Mouse (Mus musculus) cerebellum, adult 11 months (tissue): Measurements from ENCODE around the gene Haus8.
"Not testable (repeated sequence)": the region's sequence is repeated elsewhere in the genome, so short reads cannot be mapped to it uniquely, and the experiment has no call there.

Experiments used
- DNase-seq: peaks from one replicate; pipeline ENCODE4 v3.0.0; 2022

Gene Haus8

DNA sequence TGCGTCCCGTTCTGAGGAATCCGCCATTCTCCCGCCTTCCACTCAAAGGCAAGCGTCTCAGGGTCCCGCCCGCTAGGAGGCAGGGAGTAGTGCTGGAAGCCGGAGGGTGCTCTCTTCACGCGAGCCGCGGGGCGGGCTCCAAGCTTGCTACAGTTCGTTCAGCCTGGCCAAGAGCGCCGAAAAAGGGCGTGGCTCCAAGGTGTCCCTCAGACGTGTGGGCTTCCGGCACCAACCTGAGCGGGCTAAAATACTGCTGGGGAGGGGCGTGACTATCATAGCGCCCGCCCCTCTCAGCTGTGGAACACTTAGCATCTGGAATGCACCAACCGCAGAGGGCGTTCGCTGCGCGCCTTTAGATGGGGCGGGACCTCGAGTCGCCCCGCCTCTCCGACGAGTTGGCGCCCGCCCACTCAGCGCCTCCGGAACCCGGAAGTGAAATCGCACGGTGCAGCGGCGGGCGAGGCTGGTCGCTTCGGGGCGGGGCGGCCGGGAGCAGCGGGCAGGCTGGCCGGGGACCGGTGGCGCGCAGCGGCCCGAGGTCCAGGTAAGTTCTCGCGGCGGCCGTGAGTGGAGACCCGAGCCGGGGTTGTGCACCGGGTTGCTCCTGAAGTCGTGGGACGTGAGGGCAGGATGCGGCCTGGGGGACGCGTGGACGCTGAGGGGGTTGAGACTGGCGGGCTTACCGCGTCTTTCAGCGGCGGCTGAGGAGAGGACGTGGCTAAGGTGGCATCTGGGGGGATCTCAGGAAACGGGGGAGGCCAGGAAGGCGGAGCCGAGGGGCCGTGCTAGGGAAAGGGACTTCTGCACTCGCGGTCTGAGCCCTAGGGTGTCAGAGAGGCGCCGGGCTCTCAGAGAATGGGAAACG, at the start of gene Haus8, which contains the start of gene Myo9b:
Haus8 (minus strand) TSS at position 649 of the 865 bp plus-strand sequence.
Myo9b (plus strand) TSS at position 429 of the 865 bp plus-strand sequence.
- peak; percentile 91 for DNase-seq

DNA sequence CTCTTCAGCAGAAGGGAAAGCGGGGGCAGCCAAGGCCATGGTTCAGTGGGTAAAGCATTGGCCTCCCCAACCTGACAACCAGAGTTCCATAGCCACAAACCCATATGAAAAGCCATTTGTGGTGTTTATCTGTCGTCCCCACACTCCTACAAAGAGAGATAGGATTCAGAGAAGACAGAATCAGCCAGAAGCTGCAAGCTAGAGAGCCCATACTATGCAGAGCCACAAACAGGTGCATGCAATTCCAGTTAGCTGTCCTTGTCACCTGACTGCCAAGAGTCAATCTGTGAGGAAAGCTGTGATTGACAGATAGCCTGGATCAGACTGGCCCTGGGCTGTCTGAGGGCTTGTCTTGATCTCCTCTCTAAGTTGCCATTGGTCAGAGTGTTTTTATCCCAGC, 47.0 kb upstream of the Haus8 start:
- DNase-seq = not testable (repeated sequence)

DNA sequence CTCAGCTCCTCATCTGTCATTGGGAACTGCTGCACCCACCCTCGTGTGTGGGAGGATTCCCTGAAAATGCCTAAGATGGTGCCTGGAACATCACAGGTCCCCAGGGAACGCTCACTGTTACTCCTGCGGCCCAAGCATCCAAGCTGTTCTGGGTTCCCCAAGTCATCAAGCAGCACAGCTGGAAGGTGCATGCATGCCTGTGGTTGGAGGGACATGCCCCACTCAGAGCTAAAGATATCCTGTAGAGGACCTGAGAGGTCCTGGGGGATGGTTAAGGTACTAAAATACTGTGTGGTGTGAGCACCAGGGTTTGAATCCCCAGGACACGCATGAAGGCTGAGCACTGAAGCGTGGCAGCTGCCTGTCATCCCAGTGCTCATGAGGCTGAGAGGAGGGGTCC, 45.9 kb upstream of the Haus8 start:
- DNase-seq = not testable (repeated sequence)

DNA sequence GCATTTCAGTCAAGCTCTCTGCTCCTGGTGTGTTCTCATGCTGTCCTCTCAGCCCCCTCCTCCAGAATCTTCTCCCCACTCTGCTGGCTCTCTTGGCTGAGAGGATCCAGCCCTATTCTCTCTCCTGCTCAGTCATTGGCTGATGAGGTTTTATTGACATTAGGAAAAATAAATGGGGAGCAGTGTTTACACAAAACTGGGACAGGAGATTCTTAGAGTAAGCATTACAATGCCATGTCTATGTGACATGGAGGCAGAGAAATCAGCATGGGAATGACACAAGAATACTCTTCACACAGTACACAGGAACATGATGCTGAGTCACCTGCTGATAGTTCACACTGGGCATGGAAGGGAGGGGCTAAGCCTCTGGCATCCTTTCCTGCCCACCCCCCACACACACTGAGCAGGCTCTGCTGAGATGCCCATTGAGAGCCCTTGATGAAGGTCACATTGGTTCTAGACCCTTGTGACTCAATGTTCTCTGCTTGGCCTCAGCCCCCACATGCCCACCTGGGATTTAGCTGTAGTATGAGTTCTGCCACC, 43.8 kb upstream of the Haus8 start:
- DNase-seq = no peak

DNA sequence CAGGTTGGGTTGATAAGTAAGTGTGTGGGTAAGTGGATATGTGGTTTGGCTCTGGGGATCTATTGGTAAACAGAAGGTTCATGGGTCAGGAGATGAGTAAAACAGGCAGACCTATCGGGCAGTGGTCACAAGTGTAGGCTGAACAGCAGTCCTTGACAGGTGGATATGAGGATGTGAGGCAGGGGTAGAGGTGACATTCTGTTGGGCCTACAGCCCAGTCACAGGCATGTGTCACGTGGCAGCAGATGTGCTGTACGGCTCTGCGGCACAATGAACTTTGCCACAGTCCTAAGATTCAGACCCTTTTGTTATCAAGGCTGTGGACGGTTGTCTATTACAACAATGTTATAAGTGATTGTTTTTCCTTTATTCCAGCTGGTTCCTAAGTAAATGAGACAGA, 43.2 kb upstream of the Haus8 start:
- no peak for DNase-seq

DNA sequence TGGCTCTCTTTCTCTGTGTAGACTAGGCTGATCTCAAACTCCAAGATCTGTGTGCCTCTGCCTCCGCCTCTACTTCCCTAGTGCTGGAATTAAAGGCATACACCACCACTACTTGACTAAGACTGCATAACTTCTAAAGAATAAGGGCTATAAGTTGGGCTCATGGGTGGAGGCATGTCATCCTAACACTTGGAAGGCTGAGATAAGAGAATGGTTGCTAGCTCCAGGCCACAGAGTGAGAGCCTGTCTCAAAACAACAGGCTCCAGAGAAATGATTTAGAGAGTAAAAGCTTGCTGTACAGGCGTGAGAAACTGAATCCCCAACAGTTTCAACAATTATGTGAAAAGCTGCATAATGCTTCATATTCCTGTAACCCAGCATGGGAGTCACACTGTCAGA, 41.2 kb upstream of the Haus8 start:
- DNase-seq = no peak

DNA sequence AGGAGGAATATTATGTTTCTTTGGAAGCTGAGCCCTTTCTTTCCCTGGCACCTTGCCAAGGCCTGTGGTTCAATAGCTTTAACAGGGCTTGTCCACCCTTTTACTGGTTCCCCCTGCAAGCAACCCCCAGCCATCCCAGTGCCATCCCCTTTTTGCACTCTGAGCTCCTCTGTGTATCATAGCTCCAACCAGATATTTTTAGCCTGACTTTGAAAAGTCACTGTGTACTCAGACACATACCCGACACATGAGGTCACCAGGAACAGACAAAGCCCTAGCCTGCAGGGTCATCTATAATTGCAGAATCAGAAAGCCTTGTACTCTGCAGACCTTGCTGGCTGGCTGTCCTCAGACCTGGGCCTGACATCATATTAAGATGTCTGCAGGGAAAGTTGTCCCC, 40.0 kb upstream of the Haus8 start:
- DNase-seq = no peak

DNA sequence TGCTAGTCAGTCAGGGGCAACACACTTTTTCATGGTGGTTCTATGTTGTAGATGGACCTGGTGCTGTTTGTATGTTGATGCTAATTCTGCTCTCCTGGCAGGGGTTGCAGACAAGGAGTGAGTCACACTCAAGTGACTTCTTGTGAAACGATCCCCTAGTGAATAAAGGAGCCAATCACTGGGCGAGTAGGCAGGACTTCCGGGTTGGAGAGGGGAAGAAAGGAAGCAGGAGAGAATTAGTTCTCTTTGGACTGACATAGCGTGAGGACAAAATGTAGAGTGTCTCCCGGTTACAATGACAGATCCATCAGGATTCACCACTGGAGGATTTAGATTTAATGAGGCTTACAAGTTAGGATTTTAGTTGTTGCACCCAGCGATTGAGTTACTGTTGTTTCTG, 37.7 kb upstream of the Haus8 start:
- no peak for DNase-seq

DNA sequence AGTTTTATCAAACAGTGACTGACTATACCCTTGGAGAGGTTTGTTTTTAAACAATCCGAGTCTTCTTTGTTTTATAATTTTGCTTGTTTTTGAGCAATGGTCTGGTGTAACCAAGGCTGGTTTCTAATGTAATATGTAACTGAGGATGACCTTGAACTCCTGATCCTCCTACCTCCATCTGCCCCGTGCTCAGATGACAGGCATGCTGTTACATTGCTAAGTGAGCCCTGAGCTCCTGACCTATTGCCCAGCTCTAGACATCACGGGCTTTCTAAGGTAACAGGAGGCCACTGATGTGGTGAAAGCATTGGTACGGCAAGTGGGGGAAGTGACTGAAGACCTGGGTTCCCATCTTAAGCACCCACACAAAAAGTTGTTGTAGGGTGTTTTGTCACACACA, 35.2 kb upstream of the Haus8 start:
- no peak for DNase-seq

DNA sequence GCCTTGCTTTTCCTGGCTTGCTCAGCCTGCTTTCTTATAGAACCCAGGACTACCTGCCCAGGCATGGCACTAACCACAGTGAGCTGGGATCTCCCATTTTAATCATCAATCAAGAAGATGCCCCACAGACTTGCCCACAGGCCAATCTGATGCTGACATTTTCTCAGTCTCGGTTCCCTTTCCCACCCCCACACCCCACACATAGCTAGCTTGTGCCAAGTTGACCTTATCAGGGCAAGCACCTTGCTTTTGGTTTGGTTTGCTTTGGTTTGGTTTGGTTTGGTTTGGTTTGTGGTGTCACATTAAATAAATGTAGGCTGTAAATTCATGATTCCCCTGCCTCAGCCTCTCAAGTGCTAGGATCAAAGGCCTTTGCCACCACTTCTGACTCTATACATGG, 34.6 kb upstream of the Haus8 start:
- DNase-seq = no peak

DNA sequence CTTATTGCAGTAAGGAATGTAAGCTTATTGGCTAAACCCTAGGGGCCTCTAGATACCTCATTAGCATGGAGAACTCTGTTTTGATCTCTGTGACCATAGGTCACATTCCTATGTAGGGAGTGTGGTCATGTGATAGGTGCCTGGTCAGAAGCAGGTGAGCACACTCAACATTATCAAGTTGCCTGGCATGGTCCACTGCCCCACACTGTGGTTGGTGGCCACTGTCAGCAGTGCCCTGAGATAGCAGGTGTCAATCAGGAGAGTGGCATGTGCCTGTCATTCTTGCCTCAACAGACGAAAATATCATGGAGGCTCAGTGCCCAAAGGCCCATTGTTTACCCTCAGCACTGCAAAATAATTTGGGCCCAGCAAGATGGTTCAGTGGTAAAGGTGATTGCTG, 33.3 kb upstream of the Haus8 start:
- DNase-seq = no peak

DNA sequence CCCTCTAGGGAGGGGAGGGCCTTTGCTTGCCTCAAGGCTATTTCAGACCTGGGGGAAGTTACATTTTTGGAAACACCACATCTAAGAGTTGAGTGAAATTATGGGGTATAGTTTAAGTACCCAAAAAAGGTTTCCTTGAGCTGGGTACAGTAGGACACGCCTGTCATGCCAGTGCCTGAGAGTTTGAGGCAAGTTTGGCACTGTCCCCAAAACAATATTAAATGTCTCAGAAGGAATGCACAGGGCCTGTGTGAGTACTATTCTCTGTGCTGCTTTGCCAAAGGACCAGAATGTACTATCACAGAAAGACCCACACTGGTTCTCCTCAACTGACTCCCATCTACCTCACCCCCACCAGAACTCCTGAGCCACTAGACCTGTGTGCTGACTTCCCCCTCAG, 30.9 kb upstream of the Haus8 start:
- DNase-seq = no peak

DNA sequence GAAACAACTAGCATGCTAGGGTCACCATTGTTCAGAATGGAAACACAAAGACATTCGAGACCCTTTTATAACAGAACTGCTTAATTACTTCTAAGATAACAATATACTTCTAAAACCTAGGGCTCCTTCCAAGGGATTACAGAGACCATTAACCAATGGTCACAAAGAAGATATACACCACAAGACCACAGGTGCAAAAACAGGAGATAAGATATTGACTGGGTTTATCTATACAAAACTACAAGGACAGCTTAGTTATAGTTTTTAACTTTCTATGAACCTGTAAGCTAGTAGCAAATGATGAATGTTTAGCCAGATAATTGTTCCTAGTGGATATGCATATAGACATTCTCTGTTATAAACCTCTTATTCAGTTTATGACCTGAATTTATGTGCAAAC, 30.1 kb upstream of the Haus8 start:
- DNase-seq = no peak

DNA sequence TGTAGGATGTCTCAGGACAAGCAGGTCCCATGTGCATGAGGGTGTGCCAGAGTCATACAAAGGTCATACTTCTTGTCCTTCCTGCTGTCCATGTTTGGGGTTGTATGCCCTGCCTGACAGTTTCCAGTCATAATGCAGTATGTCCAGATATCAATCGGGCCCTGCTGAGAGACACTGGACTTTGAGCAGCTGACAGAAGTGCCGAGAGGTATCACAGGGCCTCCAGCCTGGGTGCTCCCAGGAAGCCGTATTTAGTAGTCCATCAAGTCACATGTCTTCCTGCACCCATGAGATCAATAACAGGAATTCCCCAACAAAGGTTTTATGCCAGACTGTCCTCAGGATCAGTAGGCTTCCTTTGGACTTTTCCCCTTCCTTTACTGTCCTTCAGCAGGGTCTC, 27.0 kb upstream of the Haus8 start:
- no peak for DNase-seq

DNA sequence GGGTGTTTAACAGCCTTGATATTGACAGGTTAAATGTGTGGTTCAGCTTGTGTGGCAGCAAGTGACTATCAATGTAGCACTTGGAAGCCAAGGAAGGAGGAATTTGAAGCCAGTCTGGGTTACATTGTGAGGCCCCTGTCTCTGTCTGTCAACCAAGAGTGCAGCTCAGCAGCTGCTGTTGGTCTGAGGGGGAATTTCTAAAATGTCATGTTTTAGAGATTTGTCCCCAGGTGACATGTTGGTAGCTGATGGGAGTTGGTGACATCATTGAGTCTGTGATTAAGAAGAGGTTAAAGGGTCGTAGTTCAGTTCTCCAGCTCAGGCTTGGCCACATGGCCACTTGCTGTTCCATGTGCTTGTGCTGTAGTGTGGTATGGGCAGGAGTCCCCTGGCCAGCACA, 24.7 kb upstream of the Haus8 start:
- no peak for DNase-seq

DNA sequence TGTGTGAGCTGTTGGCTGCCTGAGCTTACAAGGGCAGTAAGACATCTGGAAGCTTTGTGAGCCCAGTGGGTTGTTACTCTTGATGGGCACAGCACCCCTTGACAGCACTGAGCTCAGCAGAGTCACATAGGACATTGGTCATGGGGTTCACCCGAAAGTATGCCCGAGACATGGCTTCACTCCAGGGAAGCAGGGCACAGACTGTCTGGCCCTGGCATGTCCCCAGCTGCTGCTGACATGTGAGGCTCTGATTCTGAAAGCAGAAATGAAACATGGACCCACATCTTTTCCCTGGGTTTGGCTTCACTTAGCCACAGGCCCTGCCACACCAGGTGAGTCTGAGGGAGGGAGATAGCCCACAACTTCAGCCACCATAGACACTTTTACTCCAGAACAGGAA, 24.1 kb upstream of the Haus8 start:
- no peak for DNase-seq

DNA sequence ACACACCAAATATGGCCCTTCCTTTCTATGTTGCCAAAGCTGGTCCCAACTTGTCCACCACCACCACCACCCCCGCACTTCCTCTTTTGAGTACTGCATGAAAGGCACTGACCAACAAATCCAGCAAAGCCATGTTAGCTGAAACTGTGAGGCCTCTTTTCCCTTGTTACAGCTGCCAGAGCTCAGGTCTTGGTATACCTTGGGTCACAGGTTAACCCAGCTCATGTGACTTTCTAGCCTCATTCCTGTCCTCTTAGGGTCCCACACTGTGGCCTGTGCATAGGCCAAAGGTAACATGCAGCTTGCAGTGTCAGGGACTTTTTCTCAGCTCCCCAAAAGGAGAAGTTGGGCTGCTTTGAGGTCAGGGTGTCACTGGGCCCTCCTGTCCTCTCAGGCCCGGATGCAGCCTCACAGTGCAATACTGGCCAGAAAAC, 23.5 kb upstream of the Haus8 start:
- DNase-seq = no peak

DNA sequence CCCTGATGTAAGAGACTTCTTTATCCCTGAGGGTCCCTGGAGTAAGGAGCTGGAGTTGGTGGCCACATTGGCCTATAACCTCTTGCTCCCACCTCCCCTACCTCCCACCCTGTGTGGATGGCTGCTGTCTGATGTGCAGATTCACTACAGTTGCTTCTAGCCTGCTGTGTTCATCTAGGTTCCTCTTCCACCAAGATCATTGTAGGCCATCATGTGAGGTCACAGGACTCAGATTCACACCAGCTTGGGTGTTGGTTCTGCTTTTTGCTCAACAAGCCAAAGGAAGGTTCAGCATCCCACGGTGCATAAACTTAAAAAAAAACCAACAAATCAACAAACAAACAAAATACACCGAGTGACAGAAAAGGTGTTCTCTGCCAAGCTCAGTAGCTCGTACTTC, 21.2 kb upstream of the Haus8 start:
- DNase-seq = not testable (repeated sequence)

DNA sequence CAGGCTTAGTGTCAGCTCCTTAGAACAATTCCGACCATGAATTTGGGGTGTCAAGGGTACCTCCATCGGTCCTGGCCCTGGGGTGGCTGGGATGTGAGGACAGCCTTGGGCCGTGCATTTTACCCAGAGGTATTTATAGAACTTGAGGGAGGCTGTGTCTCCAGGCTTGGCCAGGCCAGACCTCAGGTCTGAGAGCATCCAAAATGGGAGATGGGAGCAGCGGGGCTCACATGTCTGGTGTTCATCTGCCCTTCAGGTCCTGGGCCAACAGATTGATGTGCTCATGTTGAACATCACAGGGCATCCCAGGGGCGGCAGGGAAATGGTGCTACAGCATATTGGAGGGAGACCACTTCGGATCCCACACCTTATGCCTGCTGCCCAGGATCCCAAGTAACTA, 18.6 kb upstream of the Haus8 start:
- no peak for DNase-seq

DNA sequence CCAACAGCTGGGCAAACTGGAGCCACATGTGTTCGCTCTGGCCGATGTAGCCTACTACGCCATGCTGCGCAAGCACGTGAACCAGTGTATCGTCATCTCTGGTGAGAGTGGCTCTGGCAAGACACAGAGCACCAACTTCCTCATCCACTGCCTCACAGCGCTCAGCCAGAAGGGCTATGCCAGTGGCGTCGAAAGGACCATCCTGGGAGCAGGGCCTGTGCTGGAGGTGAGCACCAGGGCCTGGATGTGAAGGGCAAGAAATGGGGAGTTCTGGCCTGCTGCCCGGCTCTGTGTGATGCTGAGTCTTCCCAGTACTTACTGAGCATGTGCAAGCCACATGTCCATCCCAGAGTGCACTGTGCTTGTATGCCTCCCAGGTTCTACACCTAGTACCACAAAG, 18.2 kb upstream of the Haus8 start:
- DNase-seq = no peak

DNA sequence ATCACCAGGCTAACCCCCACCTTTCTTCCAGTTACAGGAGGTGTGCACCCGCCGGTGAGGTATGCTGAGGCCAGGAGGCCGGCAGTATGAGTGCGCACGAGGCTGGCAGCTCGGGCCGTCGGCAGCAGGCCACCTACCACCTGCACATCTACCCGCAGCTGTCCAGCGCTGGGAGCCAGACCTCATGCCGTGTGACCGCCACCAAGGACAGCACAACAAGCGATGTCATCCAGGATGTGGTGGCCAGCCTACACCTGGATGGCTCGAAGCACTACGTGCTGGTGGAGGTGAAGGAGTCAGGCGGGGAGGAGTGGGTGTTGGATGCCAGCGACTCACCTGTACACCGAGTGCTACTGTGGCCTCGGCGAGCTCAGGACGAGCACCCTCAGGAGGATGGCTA, 17.5 kb upstream of the Haus8 start:
- no peak for DNase-seq

DNA sequence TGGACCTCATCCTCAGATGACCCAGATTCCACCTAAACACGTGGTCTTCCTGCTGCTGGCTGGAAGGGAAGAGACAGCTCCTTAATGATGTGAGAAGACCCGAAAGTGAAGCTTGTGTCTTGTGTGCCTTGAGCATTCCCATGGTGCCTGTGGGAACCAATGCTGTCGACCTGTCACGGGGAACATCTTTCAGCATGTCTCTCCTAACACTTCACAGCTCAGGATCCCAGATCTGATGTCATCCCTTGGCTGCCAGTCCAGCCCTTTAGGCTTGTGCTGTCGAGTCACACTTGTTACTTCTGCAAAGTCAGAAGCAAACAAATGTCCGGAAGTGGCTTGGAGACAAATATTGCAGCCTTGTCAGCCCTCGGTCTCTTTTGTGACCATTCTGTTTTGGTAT, 16.4 kb upstream of the Haus8 start:
- DNase-seq = no peak

DNA sequence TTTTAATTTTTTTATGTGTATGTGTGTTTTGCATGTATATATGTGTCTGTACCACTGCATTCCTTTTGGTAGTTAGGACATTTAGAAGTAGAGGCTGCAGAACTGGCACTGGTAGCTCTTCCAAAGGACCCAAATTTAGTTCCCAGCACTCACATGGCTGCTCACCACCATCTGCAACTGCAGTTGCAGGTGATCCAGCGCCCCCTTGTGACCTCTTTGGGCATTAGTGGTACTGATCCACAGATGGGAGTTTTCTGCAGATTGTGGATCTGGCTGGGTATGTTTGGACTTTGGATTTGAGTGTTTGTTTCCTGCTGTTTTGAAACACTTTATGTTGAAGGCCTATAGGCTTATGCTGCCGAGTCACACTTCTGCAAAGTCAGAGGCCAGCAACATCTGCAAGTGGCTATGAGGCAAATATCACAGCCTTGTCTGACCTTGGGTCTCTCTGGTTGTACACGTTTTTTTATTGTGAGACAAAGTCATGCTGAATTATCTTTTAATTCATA, 15.8 kb upstream of the Haus8 start:
- DNase-seq = no peak

DNA sequence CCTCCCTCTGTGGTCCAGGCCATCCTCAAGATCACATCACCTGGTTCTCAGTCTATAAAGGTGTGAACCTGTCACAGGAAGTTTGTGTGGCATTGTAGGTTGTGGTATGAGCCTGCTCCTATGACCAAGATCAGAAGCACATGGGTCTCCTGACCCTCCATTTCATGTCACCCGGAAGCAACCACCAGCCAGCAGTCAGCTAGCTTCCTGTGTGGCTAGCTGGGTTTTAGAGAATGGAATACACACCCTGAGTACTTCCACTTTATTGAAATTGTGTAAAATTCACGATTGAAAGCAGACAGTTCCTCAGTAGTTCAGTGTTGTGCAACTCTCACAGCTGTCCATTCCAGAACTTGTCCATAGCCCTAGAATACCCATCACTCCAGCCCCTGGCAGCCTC, 13.5 kb upstream of the Haus8 start:
- DNase-seq = not testable (repeated sequence)

DNA sequence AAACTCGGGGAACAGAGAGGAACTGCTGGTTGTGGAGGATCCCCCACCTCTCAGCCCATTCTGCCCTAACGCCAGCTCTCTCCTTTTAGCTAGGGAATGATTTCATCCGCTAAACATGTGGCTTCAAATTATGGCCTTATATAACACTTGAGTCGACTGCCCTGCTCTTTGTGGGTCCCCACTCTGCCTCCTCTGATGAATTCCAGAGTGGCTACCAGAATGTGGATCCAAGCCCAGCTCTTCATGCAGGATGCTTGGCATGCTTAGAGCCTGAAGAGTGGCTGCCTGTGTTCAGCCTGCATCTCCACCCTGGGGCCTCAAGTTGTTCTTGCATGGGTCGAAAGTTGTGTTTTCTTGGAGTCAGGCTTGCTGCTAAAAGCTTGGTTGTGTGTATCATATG, 9.9 kb upstream of the Haus8 start:
- no peak for DNase-seq
